Mouse (Mus musculus): Measurements from ENCODE around the gene Scel.

Scel gene

DNA sequence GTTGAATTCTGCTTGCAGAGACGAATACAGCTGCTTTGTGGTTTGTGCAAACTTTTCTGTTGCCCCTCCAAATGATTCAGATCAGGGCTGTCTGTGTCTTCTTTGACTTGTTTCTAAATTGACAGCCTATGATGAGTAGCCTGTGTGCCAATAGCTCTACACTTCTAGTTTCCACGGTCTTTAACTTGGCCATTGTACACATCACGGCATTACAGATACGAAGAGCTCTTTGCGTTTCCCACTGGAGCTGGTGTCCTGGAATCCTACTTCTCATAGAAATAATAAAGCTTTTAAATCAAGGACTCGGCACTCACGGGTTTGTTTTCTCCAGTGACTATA, 300 bp downstream of the Scel start:
- no peak for DNase-seq (ENCODE audit: low read depth, low spot score)

DNA sequence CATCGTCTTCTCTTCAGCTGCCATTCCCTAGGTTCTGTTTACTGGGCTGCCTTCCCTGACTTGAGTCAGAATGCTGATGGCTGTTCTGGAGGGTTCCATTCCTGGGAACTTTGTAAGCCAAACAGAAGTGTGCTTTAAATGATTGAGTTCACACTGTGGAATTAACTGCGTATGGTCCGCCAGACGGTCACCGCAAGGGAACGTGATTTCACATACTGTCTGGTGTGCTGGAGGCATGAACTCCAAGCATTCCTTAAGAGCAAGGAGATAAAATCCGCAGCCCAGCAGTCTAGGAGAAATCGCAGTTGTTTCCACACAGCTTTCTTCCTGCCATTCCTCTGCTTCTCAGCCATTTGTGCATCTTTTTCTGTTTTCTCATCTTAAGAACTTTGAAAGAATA, 2.3 kb downstream of the Scel start:
- DNase-seq (ENCODE audit: low read depth, low spot score), result no peak

DNA sequence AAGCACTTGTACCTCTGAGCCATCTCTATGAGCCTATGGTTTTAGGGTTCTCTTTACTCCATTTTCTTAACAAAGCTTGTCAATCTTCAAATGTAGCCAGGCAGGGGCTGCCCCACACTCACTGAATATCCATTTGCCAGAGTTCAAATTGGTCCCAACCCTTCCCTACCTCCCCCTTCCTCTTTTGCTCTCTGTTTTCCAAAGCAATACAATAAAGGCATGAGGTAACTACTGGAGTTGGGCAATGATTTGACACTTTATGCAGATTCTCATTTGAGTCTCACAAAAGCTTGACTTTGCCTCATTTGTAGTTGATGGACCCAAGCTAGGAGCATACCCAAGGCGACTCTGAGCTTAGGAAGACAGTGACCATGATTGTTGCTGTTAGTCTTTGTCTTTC, 13.1 kb downstream of the Scel start:
- no peak for DNase-seq (ENCODE audit: low read depth, low spot score)

DNA sequence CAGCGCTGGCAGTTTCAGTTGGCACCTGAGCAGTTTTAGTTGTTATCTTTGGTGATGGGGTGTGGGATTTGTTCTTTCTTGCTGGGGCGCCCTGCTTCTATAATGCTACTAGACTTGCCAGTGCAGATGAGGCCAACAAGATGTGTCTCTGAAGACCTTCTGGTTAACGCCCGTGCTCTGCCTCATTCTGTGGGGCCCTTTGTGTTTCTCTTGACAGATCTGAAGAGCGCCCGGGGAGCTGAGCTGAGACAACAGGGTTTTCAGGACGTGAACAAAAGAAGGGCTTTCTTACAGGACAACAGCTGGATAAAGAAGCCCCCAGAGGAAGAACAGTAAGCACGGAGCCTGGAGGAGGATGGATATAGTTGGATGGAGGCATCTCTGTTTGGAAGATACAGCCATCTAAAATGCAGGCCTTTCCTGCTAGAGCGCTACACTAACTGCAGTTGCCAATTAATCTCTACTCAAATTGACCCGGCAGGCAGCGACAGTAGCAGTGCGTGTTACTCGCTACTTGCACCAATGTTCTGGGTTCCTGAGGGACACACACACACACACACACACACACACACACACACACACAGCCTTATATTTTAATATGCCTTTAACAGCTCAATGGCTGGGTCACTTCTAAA, 16.7 kb downstream of the Scel start:
- peak; percentile 42 for DNase-seq (ENCODE audit: low read depth, low spot score)

DNA sequence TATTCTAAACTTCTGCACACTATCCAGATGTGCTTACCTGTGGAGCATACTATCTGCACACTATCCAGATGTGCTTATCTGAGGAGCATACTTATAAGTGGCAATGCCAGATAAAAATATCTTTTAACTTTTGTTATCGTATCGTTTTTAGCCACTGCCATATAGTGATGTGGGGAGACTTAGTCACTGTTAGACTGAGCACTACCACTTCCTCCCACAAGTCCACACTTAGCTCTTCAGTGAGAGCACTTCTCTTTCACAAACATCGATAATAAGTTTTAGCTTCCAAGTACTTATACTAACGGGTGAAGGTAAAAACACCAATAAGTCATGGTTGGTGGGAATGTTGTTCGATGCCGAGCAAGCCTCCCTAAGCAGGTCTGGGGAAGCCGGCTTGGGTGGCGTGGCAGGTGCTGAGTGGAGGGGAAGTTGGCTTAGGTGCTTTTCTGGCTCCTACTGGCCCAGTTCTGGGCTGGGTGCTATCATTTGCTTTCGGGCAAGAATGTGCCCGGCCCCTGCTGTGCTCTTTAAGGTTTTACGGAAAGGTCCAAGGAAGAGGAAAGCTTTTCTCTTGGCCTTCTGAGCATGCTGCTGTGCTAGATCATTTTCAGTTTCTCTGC, 18.7 kb downstream of the Scel start:
- no peak for DNase-seq (ENCODE audit: low read depth, low spot score)

DNA sequence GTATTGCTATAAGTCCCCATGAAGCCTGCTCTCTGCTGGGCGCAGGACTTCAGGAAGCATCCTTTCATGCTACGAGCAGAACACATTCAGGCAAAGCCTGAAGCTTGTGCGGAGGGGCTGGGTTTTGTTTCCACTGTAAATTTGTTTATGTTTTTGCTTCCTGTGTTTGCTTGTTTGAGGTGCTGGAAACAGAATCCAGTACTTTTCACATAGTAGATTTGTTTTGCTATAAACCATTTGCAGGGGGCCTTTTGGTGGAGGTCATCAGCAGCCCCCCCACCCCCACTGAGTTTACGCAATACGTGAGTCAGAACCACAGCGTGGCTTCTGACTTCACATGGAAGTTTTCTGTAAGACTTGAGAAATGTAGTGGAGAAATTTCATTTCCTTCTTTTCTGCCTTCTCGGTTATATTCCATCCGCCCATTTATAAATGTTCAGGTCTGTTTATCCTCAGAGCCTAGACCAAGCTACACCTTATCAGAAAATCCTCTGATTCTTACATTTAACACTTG, 22.4 kb downstream of the Scel start:
- DNase-seq (ENCODE audit: low read depth, low spot score), result no peak

DNA sequence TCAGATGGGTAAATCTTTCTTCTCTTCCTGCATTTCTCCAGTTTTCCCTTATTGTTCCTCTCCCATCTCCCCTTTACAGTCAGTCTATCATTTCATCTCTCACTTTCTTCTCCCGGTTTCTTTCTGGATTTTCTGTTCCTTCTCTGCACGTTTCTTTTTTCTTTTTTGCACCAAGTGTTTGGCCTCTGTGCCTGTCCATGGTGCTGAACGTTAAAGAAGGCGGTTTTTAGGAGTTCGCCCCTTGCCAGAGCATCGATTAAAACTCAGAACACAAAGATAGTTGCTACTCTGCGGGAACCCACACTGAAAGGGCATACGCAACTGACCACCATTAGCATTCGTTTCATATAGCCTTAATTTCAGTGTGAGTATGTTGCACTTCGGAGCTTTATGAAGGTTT, 23.2 kb downstream of the Scel start:
- DNase-seq (ENCODE audit: low read depth, low spot score), result peak; percentile 49

DNA sequence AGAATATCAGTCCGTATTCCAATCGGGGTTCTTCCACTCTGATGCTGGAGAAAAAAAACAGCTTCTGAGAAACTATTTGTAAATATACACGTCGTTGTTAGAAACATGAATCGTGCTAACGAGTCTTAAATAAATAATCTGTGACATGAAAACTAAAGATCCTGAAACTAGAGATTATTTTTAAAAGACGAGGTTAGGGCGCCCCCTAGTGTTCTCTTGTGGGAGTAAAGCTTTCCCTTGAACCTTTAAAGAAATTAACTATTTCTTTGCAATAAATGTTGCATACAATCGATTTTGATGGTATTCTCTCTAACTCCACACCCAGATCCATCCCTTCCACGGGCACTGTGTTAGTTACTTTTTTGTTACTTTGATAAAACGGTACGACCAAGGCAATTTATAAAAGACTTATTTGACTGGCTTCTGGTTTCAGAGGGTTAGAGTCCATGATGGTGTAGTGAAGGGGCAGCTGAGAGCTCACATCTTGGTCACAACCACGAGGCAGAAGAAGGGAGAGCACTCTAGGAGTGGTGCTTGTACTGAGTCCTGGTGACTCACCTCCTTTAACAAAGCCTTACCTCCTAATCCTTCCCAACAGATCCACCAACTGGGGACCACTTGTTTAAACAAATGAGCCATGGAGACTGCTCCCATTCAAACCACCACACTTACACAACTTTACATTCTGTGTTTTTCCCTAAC, 24.4 kb downstream of the Scel start:
- peak; percentile 34 for DNase-seq (ENCODE audit: low read depth, low spot score)

DNA sequence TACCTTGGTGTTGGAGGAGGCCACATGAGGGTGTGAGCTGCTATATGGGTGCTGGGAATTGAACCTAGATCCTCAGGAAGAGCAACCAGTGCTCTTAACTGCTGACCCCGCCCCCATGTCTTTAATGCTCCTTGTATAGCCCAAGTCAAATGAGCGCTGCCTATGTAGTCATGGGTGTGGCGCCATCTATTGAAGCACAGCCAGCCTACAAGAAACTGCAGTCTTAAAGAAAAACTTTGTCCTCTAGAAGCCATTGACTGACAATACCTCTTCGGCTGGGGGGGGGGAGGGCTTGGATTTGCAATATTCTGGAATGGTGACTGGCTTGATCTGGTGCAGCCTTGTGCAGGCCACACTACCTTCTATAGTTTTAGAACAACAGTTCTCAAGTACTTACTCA, 26.7 kb downstream of the Scel start:
- peak; percentile 84 for DNase-seq (ENCODE audit: low read depth, low spot score)

DNA sequence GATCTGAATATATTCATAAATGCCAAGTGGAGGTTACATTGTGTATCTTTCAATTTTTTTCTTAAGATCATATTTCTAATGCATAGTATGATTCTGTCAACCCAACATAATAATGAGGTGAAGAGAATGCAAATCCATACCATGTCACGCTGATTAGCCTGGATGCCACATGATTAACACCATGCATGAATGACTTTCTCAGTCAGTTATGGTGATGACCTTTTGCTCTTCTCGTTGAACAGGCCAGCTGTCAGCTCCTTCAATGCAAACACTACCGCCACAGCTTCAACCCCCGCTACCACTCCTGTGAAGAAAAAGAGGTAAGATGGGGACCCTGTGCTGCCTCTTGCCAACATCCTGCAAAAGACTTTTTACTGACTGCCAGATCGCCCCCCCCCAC, 28.5 kb downstream of the Scel start:
- DNase-seq (ENCODE audit: low read depth, low spot score), result no peak

DNA sequence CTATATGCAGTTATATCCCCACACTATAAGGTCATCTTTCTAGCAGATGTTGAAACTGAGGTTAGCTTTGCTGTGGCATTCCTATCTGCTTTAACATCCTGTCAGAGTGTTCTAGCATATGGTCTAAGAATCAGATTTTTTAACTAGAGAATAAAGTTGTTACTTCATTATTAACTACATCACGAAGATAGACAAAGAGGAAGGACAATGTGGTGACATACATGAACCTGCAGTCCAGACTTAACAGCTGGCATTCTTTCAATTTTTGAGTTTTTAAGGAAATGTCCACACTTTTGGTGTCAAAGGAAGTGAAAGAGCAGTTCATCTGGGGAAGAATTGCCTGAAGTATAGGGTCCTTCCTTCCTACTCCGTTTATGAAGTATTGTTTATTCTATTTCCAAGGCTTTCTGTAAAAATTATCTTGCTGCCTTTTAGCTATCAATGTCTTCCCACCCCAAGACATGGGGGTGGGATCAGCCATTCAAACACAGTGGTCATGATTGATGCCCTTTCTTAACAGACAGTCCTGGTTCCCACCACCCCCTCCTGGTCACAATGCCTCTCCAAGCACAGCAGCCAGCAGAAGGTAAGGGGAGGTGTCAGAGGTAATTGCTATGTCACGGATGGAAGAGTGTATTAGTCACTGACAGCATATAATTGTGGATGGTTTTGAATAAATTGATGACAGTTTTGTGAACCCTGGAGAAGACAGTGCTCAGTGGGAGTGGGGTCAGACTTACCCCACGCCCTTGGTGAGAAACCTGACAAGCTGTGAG, 30.4 kb downstream of the Scel start:
- no peak for DNase-seq (ENCODE audit: low read depth, low spot score)

DNA sequence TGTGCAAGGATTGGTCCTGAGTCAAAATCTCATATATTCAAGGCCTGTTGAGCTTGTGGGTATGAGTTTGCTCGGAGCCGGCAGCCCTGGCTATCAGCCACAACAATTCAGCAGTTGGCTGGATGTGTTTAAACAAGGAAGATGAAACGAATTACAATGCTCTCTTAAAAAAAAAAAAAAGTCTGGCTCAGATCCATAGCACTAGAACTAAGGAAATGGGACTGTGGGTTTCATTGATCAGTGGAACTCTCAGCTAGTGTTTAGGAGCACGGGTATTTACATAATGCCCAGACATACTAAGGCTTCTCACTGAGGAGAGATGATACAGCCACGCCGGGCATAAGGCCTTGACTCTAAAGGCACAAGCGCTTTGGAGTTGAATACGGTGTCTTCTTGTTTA, 32.6 kb downstream of the Scel start:
- DNase-seq (ENCODE audit: low read depth, low spot score), result no peak

DNA sequence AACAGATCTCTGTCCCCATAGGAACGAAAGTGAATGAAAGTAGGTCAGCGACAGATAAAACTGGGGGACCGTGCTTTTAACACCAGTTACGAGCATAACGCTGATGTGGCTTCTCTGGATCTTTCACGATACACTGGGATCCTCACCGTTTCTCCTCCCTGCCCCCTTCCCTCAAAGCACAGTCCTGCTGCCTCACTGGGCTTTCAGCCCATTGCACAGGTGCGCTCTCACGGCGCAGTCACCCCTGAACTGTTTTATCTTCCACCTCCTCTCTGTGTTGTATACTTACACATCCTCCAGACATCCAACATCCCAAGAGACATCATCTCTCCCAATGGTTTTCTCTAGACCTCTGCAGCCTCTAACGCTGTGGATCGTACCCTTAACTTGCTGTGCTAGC, 33.1 kb downstream of the Scel start:
- DNase-seq (ENCODE audit: low read depth, low spot score), result no peak

DNA sequence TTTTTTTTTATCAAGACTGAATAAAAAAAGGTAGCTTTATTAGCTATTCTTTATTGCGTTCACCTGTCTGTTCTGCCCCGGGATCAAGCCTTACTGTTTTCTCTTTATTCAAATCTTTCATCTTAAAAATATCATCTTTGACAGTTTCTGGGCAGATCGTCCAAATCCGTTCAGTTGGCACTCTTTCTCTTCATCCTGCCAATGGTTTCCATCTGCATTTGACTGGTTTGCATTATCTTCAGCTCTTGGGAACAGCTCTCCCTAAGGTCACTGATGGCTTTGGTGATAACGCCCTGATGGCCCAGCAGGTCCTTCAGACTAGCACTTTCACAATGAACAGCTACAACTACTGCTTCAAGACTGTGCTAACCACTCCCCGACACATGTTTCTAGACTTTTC, 35.1 kb downstream of the Scel start:
- no peak for DNase-seq (ENCODE audit: low read depth, low spot score)

DNA sequence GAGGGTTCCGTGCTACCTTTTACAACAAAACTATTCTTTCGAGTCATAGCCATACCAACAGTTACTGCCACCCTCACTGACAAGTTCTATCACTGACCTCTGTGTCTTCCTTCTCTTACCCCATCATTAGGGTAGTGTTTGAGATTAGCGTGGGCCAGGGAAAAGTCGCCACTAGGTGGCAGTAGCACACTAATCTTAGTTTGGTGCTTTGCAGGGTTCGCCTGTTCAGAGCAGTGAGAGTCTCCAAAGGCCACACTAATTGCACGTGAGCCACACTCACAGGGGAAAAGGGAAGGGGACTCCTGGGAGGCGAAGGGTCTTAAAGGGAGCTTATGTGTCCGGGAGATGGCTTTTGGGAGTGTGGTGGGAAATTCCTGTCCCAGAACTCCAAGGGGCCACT, 37.3 kb downstream of the Scel start:
- peak; percentile 80 for DNase-seq (ENCODE audit: low read depth, low spot score)

DNA sequence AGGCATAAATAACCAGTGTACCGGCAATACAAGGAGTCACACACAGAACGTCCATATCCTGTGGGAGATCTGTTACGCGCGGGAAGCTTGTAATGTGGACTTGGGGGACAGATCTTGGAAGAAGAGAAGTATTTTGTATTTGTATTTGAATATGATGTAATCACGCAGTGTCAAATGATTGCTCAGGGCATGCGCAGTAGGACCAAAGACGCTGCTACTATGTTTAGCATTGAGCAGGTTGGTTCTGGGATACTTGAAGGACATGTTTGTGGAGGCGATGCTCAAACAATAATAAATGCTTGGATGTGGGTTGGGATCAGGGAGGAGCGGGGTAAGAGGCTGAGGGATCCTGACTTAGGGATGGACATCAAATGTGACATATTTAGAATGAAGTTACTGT, 37.8 kb downstream of the Scel start:
- no peak for DNase-seq (ENCODE audit: low read depth, low spot score)

DNA sequence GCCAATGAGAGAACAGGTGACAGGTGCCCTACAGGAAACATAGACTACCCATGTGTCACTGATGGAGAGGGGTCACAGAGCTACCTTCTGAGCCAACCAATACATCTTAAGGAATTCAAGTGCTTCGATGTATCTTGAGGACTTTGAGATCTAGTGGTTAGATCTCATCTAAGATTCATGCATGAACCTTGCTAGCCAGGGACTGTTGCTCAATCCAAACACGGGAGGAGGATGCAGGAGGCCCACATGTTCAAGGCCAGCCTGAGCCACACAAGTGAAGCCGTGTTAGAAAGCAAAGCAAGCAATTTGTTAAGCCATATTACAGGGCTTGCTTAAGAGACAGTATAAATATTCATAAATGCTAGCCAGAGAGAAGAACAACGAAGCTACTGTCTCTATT, 38.8 kb downstream of the Scel start:
- no peak for DNase-seq (ENCODE audit: low read depth, low spot score)

DNA sequence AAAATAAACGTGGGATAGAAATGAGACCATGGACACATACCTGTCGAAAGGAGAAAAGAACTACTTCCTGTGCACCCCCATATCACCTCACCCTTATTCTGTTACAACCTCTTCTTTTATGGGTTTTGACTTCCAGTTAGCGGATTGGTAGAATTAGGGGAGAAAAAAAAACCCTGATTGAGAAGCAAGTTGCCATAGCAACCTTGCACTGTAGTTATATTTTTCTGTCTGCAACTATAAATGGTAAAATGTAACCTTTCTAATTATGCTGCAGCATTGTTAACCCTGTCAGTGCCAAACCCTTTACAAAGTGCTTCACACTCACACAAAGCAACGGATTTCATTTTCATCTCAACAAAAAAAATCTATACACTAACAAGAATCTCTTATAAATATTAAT, 39.2 kb downstream of the Scel start:
- DNase-seq (ENCODE audit: low read depth, low spot score), result no peak

DNA sequence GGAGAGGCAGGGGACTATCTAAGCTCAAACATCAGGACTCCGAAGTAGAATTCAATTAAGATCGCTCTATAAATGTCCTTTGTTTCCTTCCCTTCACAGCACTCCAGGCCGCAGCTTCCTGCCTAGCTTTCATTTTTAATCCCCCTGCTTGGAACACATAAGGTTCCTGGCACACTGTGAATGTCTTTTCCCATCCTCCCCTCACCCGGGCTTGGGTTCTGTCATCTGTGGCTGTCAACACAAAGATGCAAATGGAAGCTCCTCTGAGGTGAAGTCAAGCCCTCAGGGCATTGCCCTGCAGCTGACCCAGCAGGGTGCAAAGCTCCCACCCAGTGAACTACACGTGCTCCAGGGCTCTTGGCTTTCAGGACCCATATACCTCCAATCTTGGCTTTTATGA, 43.5 kb downstream of the Scel start:
- peak; percentile 14 for DNase-seq (ENCODE audit: low read depth, low spot score)

DNA sequence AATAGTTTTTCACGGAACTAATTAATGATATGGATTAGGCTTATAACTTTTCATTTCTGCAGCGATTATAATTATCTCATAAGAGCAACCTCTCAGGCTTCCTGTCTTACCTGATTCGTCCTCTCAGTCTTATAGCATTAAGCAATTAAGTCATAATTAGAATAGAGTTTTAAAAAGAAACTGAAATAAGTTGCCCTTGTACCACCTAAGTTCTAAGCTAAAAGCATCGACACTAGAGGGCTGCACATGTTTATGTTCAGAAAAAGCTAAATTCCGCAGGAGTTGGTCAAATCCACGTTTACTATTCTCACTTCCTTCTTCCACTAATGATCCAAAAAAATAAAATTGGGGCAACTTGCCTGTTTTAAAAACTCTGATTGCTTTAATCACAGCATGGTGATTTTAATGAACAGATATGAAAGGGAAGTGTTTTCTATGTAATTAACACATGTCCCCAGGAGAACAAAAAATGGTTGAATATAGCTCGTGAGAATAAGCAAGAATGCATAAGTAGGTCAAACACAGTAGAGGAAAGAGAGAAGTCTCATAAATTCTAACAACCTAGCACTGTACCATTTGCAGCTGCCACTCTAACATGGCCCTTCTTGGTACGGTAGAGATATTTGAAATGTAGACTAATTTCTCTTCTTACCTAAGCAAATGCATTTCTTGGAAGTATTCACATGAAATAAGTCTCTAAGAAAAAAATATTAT, 48.4 kb downstream of the Scel start:
- no peak for DNase-seq (ENCODE audit: low read depth, low spot score)

DNA sequence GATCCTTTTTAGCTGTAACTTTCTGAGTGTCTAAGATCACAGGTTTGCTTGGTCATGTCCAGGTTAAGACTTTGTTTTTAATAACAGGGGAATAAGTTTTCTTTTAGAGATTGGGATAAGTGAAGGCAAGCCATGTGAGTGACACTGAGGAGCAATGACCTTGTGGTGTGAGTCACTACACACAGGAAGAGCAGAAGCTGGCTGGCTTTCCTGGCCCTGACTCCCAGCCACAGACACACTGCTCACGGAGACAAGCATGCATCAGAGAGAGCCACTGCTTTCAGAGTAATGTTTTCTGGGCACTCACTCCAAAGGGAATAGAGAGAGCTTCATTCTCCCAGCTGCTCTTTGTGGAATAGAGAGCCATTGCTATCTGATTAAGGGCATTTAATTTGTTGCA, 54.8 kb downstream of the Scel start:
- no peak for DNase-seq (ENCODE audit: low read depth, low spot score)

DNA sequence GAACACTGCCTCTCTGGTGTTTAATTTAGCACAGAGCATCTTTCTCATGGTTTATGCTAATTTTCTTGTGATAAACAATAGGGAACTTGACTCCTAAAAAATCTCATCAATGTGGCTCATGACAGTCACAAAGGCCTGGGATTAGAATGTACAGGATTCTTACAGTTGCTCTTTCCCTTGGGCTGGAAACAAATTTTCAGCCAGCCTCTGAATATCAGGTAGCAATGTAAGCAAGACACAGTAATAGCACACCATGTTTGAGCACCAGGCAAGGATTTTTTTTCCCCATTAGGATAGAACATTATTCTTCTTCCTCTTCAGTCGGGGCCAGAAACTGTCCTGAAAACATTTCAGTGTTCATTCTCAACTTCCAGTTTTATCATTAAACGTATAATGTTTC, 55.3 kb downstream of the Scel start:
- DNase-seq (ENCODE audit: low read depth, low spot score), result no peak
